ENCODE assay signal across 29 mouse cellular contexts in genomic region chr2:152599299-152599698, GRCm38 (mm10). TPM values are rescaled to one million over a fixed set of nuclear protein-coding genes. Genes with fewer than 3 reads are reported as not detected.
A peak's percentile ranks its signal among the peaks of the same experiment; 100 is the strongest.
DNase-seq lines count a peak whose midpoint lies in the region; TF ChIP-seq lines count a peak whose summit lies in the region.
"Had no signal": no experiment of that assay in that cellular context is flagged by ENCODE, and none has a peak within 500 bp of the region (broad histone marks: within the 10 kb centered on the region; RNA-seq: fewer than 3 reads in every experiment).

Defb45 (minus strand) TSS chr2:152599399.

- TF ChIP-seq CTCF in testis, adult 2 months (IDR thresholded peaks at IDR 0.05; ENCODE audit: control insufficient read depth, insufficient read depth, insufficient replicate concordance, low read depth, low read length) = no peak

- H3K27ac ChIP-seq in testis, adult 2 months (ENCODE audit: control insufficient read depth, insufficient read depth, low read depth, low read length) = peak within 1 kb of the TSS; percentile 88
- H3K27ac ChIP-seq: embryonic facial prominence, embryonic 13.5 days; embryonic facial prominence, embryonic 15.5 days; forebrain, embryonic 10.5 days; forebrain, embryonic 12.5 days had no signal

- DNase-seq in testis, postnatal 14 days (ENCODE audit: low spot score) = no peak
- DNase-seq in gonadal fat pad, adult 2 months (ENCODE audit: low read depth) = no peak
- no peak for DNase-seq in layer of hippocampus, adult 18-20 months (ENCODE audit: low spot score in 2 of 2)
- no peak for DNase-seq in layer of hippocampus, postnatal 36 days
- DNase-seq: adrenal gland, adult 2 months; adrenal gland, postnatal 10 days; adrenal gland, postnatal 25 days; cerebellum, adult 11 months; cerebellum, adult 18-20 months; cerebellum, adult 8-10 months; cerebellum, adult 9-11 months; cerebellum, postnatal 14 days; cerebellum, postnatal 36 days; embryo, embryonic 11 days had no signal

- peaks cover 10% of the 10 kb centered on the region for H3K4me1 ChIP-seq in testis, adult 2 months (ENCODE audit: control insufficient read depth, insufficient read depth, low read length)
- H3K4me1 ChIP-seq: embryonic facial prominence, embryonic 13.5 days; embryonic facial prominence, embryonic 15.5 days; forebrain, embryonic 10.5 days; forebrain, embryonic 12.5 days had no signal

- no peak within 1 kb of the TSS for H3K4me3 ChIP-seq in testis, adult 2 months (ENCODE audit: control insufficient read depth, low read depth, low read length)
- H3K4me3 ChIP-seq: embryonic facial prominence, embryonic 13.5 days; embryonic facial prominence, embryonic 15.5 days; erythroblast, embryonic 14.5 days; forebrain, embryonic 10.5 days; forebrain, embryonic 12.5 days had no signal

- no peaks in the 10 kb centered on the region for H3K27me3 ChIP-seq in testis, adult 2 months (ENCODE audit: control insufficient read depth, insufficient read depth, low read length)
- H3K27me3 ChIP-seq: embryonic facial prominence, embryonic 13.5 days; embryonic facial prominence, embryonic 15.5 days; forebrain, embryonic 12.5 days had no signal

- no peaks in the 10 kb centered on the region for H3K36me3 ChIP-seq in testis, adult 2 months (ENCODE audit: control insufficient read depth, insufficient read depth, low read length)
- H3K36me3 ChIP-seq: embryonic facial prominence, embryonic 13.5 days; embryonic facial prominence, embryonic 15.5 days; forebrain, embryonic 10.5 days; forebrain, embryonic 12.5 days had no signal

- TF ChIP-seq POLR2A in testis, adult 2 months (IDR thresholded peaks at IDR 0.05; ENCODE audit: control insufficient read depth, low read depth, low read length) = no peak

RNA-seq across cellular contexts. Expression of gene Defb45, which starts in this region (rescaled TPM):
- 16.3 and 25.5 TPM in 2 replicates for polyA plus RNA-seq in testis, adult 2 months (2012; rRNA removed)
- 162 and 204 TPM in 2 replicates for polyA plus RNA-seq in gonadal fat pad, adult 2 months (2012; rRNA removed)
- total RNA-seq in layer of hippocampus, adult 18-20 months (2021) = not detected
- total RNA-seq in layer of hippocampus, postnatal 36 days (2021) = not detected
- total RNA-seq: adrenal gland, adult 2 months; adrenal gland, postnatal 10 days; adrenal gland, postnatal 25 days; adrenal gland, postnatal 4 days; common myeloid progenitor, adult 5-6 weeks; ES-E14; MEL had no signal
- polyA plus RNA-seq: adrenal gland, adult 2 months; brain, embryonic 14.5 days; C2C12; embryonic facial prominence, embryonic 11.5 days; embryonic facial prominence, embryonic 13.5 days; embryonic facial prominence, embryonic 15.5 days; erythroblast, embryonic 14.5 days; forebrain, embryonic 10.5 days; forebrain, embryonic 12.5 days; forebrain, embryonic 14.5 days; forebrain, embryonic 16.5 days had no signal
